Mouse (Mus musculus) embryonic stem cell, embryonic (primary cell): Measurements from ENCODE around the gene Casp8.
"Not testable (repeated sequence)": the region's sequence is repeated elsewhere in the genome, so short reads cannot be mapped to it uniquely, and the experiment has no call there.

Experiments
- CTCF ChIA-PET, 4 experiments: fragments of 300-600 bp in 2 of 4; fragments of 350-600 bp in 2 of 4; sonication (Branson Sonifier 250); formaldehyde crosslinking; loops; one replicate each; lab custom pipeline; 2022; ENCODE audit warnings: inconsistent platforms in 2 of 4; lab: Charles Lee
- POLR2A ChIA-PET, 4 experiments: fragments of 300-600 bp in 2 of 4; fragments of 350-600 bp in 2 of 4; sonication (Branson Sonifier 250); formaldehyde crosslinking; loops; one replicate each; lab custom pipeline; 2022; ENCODE audit warnings: antibody characterized with exemption in 4 of 4, inconsistent platforms in 1 of 4; lab: Charles Lee

The Casp8 gene

GRCm38 (mm10) chr1:58879291-58879690, 84.1 kb downstream of the Casp8 start:
- POLR2A ChIA-PET, CTCF ChIA-PET: not testable (repeated sequence)

GRCm38 (mm10) chr1:58883279-58883678, 88.1 kb downstream of the Casp8 start:
- POLR2A ChIA-PET = not testable (repeated sequence)

GRCm38 (mm10) chr1:58885646-58886045, 90.5 kb downstream of the Casp8 start:
- ChIA-PET POLR2A (no interaction called here), CTCF (no interaction called here)

More at GRCm38 (mm10) chr1:58883279-58883678, 88.1 kb downstream of the Casp8 start:
- CTCF ChIA-PET = not testable (repeated sequence)

- ChIA-PET POLR2A (no interaction called here), CTCF (no interaction called here)
Observed at GRCm38 (mm10) chr1:58889826-58890546, 94.8 kb downstream of the Casp8 start.

DNA sequence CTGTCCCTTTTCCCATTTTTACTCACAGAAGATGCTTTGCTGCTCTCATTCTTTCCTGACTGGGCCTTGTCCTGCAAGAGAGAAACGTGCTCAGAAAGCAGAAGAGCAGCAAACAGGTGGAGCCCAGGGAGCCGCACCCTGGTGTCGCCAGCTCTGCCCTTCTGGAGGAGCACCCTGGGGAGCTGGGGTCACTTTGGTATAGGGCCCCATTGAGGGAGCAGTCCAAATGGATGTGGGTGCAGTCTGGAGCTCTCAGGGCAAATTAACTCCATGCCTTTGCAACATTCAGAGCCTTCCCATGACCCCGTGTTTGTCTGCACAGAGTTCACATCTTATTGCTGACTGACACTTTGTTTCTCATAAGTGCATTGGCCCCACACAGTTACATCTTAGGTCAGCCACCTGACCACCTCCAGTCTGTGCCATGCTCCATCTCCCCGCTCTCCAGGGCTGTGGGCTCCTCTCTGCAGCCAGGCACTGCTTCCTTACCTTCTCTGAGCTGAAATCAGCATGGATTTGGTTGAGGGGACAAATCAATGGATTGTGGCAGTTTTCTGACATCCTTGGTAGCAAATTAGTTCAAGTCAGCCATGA, 95.6 kb downstream of the Casp8 start:
- CTCF ChIA-PET, POLR2A ChIA-PET: not testable (repeated sequence)

DNA sequence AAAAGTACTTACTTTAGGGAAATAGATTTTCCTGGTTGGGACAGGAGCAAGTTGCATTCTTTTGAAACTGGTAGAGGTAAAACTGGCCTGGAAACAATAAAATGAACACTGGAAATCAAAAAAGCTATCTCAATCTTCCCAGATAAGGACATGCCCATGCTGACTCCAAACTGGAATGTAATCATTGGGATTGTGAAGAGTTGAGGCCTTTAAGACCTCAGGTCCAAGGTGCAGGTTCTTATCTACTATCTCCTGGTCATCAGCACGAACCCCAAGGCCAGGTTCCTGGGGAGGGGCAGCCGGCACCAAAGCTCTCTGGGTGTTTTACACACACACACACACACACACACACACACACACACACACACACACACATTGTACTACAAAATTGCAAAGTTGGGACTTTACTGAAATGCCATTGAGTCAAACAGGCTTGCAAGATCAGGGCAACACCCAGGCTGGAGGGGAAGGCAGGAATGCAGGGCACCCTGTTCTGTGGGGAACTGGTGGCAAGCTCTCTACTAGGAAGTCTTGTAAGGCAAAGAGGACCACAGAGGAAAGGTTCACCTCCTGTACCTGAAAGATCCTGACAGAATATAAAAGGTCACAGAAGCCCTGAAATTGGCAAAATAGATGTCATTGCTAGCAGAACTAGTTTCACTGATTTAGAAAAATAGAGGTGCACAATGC, 96.5 kb downstream of the Casp8 start:
- POLR2A ChIA-PET, CTCF ChIA-PET: not testable (repeated sequence)

DNA sequence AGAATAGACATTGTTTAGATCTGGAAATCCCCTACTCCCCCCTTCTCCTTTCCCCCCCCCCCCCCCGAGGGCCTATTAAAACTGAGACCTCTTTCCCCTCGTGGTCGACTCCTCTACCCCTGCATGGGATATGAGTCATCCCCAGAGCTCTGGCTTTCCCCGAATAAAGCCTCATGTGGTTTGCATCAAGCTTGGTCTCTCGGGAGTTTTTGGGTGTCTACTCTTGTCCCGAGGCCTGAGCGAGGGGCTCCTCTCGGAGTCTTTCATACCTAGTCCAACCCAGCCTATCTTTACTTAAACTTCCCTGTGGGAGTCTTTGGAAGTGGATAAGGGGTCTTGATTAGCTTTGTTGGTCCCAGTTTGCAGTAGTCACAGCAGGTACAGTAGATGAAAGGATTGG, 97.2 kb downstream of the Casp8 start:
- CTCF ChIA-PET, POLR2A ChIA-PET: not testable (repeated sequence)
